Comparison of ENCODE assay signal across 7 mouse cellular contexts in genomic region chr9:113811957-113812670, GRCm38 (mm10).
DNase-seq lines count a peak whose midpoint lies in the region; ATAC-seq lines count a peak whose summit lies in the region.

No protein-coding gene starts in this region.

- peak overlapping the region; percentile 56 for H3K9ac ChIP-seq in embryonic facial prominence, embryonic 14.5 days (ENCODE audit: low read depth, low read length)
- H3K9ac ChIP-seq in hindbrain, embryonic 14.5 days, result peak overlapping the region; percentile 79
- peak overlapping the region; percentile 42; the same call in 1 of the 2 replicates for H3K9ac ChIP-seq in neural tube, embryonic 12.5 days

- peak overlapping the region; percentile 36 for H3K4me3 ChIP-seq in embryonic facial prominence, embryonic 14.5 days (ENCODE audit: low read depth, low read length)
- peak overlapping the region; percentile 51 for H3K4me3 ChIP-seq in hindbrain, embryonic 14.5 days (replicated peaks; ENCODE audit: low read length)
- peak overlapping the region; percentile 29 for H3K4me3 ChIP-seq in neural tube, embryonic 12.5 days

- H3K27me3 ChIP-seq in embryonic facial prominence, embryonic 14.5 days (replicated peaks; ENCODE audit: control insufficient read depth, insufficient read depth, low read length), result no peaks in the 10 kb centered on the region
- no peaks in the 10 kb centered on the region for H3K27me3 ChIP-seq in hindbrain, embryonic 14.5 days (ENCODE audit: control insufficient read depth, insufficient read depth, low read length)
- no peaks in the 10 kb centered on the region for H3K27me3 ChIP-seq in neural tube, embryonic 12.5 days (replicated peaks)

- intact Hi-C loops in left cerebral cortex, postnatal 36 days (cut with DNase I), result loop anchor here (2.0 kb wide), 1 partner anchor 19 kb away; no protein-coding TSS in a partner anchor

- H3K36me3 ChIP-seq in embryonic facial prominence, embryonic 14.5 days (ENCODE audit: control insufficient read depth, insufficient read depth, low read length), result no peaks in the 10 kb centered on the region
- peaks cover 3% of the 10 kb centered on the region; the same call in 1 of the 2 replicates for H3K36me3 ChIP-seq in hindbrain, embryonic 14.5 days (replicated peaks; ENCODE audit: control insufficient read depth, insufficient read depth)
- no peaks in the 10 kb centered on the region for H3K36me3 ChIP-seq in neural tube, embryonic 12.5 days

- peak overlapping the region; percentile 74 for H3K27ac ChIP-seq in embryonic facial prominence, embryonic 14.5 days (replicated peaks; ENCODE audit: low read depth, low read length)
- peak overlapping the region; percentile 94 for H3K27ac ChIP-seq in hindbrain, embryonic 14.5 days
- H3K27ac ChIP-seq in neural tube, embryonic 12.5 days, result peak overlapping the region; percentile 50; the same call in 1 of the 2 replicates

- peak; percentile 89 for ATAC-seq in embryonic facial prominence, embryonic 14.5 days (ENCODE audit: low read depth)
- peak; percentile 93 for ATAC-seq in hindbrain, embryonic 14.5 days (ENCODE audit: low FRiP score)
- ATAC-seq in neural tube, embryonic 12.5 days (ENCODE audit: low FRiP score, low read depth), result peak; percentile 91

- H3K4me2 ChIP-seq in embryonic facial prominence, embryonic 14.5 days (ENCODE audit: low read depth, low read length), result peak overlapping the region; percentile 58
- H3K4me2 ChIP-seq in hindbrain, embryonic 14.5 days (replicated peaks), result peak overlapping the region; percentile 78
- peak overlapping the region; percentile 42 for H3K4me2 ChIP-seq in neural tube, embryonic 12.5 days (replicated peaks)

- 22% methylated on average over 9 of the region's 9 CpGs for WGBS in embryonic facial prominence, embryonic 14.5 days
- 20% methylated on average over 9 of the region's 9 CpGs for WGBS in hindbrain, embryonic 14.5 days
- 43% methylated on average over 9 of the region's 9 CpGs for WGBS in neural tube, embryonic 12.5 days

- no peaks in the 10 kb centered on the region; the same call in 1 of the 2 replicates for H3K4me1 ChIP-seq in embryonic facial prominence, embryonic 14.5 days (ENCODE audit: control insufficient read depth, insufficient read depth, low read length)
- H3K4me1 ChIP-seq in hindbrain, embryonic 14.5 days (replicated peaks; ENCODE audit: control insufficient read depth, insufficient read depth, low read length), result peaks cover 37% of the 10 kb centered on the region
- no peaks in the 10 kb centered on the region for H3K4me1 ChIP-seq in neural tube, embryonic 12.5 days

- peak; percentile 74 for DNase-seq in CD4-positive helper T cell, adult 2 months (ENCODE audit: low read depth, low spot score)
- peak; percentile 79 for DNase-seq in Muller cell, postnatal 12 days (ENCODE audit: inconsistent ontology term)
- peak; percentile 51 for DNase-seq in embryonic facial prominence, embryonic 14.5 days (ENCODE audit: low spot score)
- peak; percentile 78 for DNase-seq in hindbrain, embryonic 14.5 days (ENCODE audit: low spot score)
- peak; percentile 74 to 77 for DNase-seq in left cerebral cortex, postnatal 36 days (ENCODE audit: low spot score in 2 of 2)
- peak; percentile 46 for DNase-seq in thymus, postnatal 4 days

- no peaks in the 10 kb centered on the region for H3K9me3 ChIP-seq in embryonic facial prominence, embryonic 14.5 days (ENCODE audit: control insufficient read depth, low read length)
- no peaks in the 10 kb centered on the region for H3K9me3 ChIP-seq in hindbrain, embryonic 14.5 days (ENCODE audit: control insufficient read depth, low read length)
- no peaks in the 10 kb centered on the region for H3K9me3 ChIP-seq in neural tube, embryonic 12.5 days

Comparison
In these comparisons a context has a peak if more than half of its experiments do, and no peak if none do; other contexts are left out.
1. Peak in every context shown above with its lines: DNase-seq, ATAC-seq, H3K4me3 ChIP-seq and H3K27ac ChIP-seq.